Mouse (Mus musculus) T-helper 2 cell (primary cell): ENCODE measurements at regions not wholly inside any gene's neighbourhood (a gene's known extent, or its start where the extent isn't known, plus 50 kb on each side); places are given as distances from the start of the nearest gene placed in this dataset.

Experiments used
- in situ Hi-C: fragments of 300-600 bp; cut with MboI, MseI; formaldehyde crosslinking; loops from one replicate; pipeline ENCODE4 v1.15.1; 2025; ENCODE audit warnings: high pct_unique_total_duplicates

DNA sequence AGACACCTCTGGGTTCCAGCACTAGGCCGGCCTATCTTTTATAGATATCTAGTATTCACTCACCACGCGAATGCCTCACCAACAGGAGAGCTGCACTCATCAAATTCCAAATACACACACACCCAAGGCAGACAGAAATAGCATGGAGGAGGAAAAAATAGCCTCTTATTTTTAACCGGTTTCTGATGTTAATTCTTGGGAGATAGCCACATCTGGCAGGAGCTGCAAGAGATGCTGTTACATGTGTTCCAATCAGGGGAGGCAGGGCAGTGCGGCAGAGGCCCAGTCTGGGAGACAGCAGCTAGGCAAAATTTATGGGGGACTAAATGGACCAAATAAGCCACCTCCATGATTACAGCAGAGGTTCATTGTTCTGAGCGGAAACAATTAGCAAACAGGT lies 419.0 kb upstream of the Kazn start:
- in situ Hi-C loops: loop anchor here (25.0 kb wide), 1 partner anchor 1321 kb away; no protein-coding TSS in a partner anchor

DNA sequence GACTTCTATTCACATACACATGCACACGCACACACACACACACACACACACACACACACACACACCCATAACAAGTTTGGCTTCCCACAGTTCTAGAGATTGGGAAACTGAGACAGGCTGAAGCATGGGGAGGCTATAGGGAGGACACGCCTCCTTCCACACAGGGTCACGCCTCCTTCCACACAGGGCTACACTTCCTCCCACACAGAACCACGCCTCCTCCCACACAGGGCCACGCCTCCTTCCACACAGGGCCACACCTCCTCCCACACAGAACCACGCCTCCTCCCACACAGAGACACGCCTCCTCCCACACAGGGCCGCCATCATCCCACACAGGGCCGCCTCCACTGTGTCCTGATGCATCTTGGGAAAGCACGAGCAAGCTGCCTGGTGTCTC lies 401.9 kb upstream of the Kazn start:
- in situ Hi-C loops: no loop called here

- in situ Hi-C loops: no loop called here
These were observed 400.1 kb upstream of the Kazn start for GRCm38 (mm10) chr4:142639340-142639733.

- in situ Hi-C loops: no loop called here
These were observed 399.6 kb upstream of the Kazn start for GRCm38 (mm10) chr4:142638733-142639339.

DNA sequence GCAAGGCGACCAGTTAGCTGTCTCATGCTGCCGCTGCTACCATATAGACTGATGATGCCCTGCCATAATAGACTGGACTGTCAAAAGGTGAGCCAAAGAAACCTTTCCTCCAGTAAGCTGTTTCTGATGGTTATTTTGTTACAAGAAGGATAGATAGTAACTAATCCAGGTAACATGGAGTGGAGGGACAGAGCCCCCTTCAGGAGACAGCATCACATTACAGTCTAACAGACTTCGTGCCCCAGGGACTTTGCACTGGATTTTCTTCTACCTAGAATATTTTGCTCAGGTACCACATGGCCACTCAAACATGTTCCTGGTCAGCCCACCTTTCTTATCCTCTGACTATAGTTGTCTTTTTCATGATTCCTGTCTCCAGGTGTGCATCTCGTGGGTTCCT lies 398.9 kb upstream of the Kazn start:
- in situ Hi-C loops: no loop called here

DNA sequence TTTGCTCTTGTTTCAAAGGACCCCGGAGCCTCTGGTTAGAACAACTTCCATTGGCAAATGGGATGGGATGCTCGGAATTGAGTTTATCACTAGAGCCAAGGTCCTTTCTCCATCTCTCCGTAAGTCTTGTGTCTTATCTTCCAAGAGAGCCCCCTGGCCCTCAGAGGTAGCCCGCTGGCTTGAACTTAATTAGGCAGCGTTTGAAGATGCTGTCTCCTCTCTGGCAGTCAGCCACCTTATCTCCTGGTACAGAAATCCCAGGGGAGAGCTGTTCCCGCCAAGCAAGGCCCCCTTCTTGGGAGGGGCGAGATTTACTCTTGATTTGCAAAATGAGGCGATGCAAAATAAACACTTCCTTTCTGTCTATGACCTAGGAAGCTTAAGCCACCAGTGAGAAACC lies 395.2 kb upstream of the Kazn start:
- in situ Hi-C loops: no loop called here

- in situ Hi-C loops: no loop called here
These were observed 394.6 kb upstream of the Kazn start for GRCm38 (mm10) chr4:142633667-142634350.

- in situ Hi-C loops: no loop called here
These were observed 387.4 kb upstream of the Kazn start for GRCm38 (mm10) chr4:142626503-142627194.

- in situ Hi-C loops: no loop called here
These were observed 386.3 kb upstream of the Kazn start for GRCm38 (mm10) chr4:142625456-142625855.

DNA sequence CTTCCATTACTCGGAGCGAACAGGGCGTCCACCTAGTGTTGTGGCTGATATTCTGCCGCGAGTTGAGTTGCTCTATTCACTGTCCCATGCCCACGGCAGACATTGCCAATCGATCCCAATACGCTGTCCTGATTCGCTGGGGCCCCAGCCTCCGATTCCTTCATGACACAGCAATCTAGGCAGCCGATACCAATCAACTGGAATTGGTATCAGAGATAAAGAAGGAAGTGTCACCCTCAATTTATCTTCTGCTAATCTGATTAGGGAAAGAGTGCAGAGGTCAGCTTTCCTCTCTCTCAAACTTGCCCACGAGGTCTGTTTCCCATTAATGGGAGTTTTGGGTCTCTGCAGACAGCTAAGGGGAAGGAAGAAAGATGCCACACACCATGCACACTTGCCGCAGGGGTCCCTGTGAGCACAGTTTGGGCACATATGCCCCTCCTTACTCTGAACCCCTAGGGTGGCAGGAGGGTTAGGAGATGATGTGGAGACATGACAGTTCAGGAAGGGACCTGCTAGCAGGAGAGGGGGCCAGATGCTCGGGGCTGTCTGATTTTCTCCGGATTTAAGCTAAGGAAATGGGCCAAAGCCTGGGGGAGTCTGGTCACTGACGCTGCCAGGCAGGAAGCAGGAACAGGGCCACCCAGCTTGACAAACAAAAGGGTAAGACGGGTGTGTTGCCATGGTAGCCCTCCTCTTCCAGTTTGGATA lies 383.1 kb upstream of the Kazn start:
- in situ Hi-C loops: no loop called here

GRCm38 (mm10) chr4:142619396-142619795 lies 380.2 kb upstream of the Kazn start:
- in situ Hi-C loops: no loop called here

- in situ Hi-C loops: no loop called here
These were observed 379.6 kb upstream of the Kazn start for GRCm38 (mm10) chr4:142618770-142619169.

DNA sequence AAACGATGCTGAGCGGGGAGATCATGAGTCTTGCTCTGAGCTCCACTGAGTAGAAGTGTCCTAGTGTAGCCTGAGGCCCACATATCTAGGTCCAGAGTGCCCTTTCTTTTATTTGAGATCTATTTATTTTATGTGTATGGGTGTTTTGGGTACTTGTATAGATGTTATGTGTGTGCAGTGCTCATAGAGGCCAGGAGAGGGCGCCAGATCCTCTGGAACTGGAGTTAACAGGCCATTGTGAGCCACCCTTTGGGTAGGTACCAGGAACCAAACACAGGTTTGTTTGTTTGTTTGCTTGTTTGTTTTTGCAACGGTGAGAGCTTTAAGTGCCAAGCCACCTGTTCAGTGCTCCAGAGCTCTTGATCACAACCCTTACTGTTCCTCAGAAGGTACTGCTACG lies 378.5 kb upstream of the Kazn start:
- in situ Hi-C loops: no loop called here

- in situ Hi-C loops: no loop called here
These were observed 377.7 kb upstream of the Kazn start for GRCm38 (mm10) chr4:142616901-142617300.

DNA sequence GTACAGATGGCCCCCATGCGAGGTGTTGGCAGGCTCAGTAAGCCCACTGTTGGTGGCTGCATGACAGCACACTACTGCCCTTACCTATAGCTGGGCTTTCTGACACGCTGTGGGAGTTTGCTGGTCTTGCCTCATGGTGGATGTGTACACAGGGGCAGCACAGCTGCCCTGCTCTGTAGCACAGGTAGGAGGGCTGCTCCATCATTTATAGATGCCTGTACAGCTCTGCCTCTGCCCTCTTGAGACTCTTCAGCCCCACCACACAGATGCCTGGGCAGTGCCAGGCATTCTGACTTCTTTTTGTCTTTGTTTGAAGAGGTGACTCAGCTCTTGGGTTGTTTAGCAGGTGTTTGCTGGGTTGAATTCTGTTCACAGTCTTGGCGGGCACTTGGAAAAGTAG lies 365.9 kb upstream of the Kazn start:
- in situ Hi-C loops: no loop called here

GRCm38 (mm10) chr4:142597214-142597613 lies 358.0 kb upstream of the Kazn start:
- in situ Hi-C loops: no loop called here

GRCm38 (mm10) chr4:142589084-142589741 lies 350.0 kb upstream of the Kazn start:
- in situ Hi-C loops: no loop called here

DNA sequence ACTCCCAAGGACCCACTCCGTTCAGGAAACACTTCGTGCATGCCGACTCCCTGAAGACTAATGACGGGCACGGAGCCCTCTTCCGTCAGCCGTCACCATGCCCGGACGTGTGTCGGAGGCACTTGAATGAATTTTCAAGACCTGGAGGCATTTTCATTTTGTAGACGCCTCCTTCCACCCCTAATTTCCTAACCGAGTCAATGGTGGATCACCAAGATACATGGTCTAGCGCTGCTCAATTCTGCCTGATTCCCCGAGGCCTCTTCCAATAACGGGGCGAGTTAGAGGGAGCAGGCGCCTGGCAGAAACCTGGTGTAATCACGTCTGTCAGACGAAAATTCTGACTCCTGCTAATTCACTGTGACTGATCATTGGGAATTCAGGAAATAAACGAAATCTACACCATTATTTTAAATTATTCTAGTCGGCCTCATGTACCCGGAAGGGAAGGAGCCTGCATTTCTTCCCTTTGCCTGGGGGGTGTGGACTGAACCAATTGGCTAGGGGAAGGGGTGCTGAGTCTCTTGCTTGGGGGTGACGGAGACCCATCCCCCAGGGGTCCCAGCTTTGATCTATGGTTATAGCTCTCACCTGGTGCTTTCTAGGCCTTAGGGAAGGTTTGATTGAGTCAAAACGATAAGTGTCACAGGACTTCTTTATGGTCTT lies 349.4 kb upstream of the Kazn start:
- in situ Hi-C loops: no loop called here

GRCm38 (mm10) chr4:142587345-142588035 lies 348.3 kb upstream of the Kazn start:
- in situ Hi-C loops: no loop called here

DNA sequence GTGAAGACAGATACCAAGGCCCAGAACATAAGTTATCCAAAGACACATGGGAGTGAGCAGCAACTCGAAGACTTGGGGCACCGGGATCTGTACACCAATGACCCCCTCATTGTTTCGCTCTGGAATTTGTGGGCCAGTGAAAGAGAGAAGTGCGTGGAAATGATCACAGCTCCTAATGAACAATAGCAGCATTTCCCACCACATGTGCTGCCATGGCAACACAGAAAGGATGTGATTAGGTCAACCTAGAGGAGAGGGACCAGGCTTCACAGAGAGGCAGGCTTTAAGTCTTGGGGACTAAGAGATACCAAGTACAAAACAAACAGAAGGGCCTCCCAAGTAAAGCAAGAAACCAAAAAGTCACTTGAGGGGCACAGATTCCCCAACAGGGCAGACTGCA lies 339.3 kb upstream of the Kazn start:
- in situ Hi-C loops: no loop called here

- in situ Hi-C loops: no loop called here
These were observed 338.3 kb upstream of the Kazn start for GRCm38 (mm10) chr4:142577519-142577918.
